Mouse (Mus musculus): ENCODE results near the gene Cox6b1. TPM values are rescaled to one million over a fixed set of nuclear protein-coding genes. Genes with fewer than 3 reads are reported as not detected.

The Cox6b1 gene
- polyA plus RNA-seq, 1 experiment, result 795 TPM

DNA sequence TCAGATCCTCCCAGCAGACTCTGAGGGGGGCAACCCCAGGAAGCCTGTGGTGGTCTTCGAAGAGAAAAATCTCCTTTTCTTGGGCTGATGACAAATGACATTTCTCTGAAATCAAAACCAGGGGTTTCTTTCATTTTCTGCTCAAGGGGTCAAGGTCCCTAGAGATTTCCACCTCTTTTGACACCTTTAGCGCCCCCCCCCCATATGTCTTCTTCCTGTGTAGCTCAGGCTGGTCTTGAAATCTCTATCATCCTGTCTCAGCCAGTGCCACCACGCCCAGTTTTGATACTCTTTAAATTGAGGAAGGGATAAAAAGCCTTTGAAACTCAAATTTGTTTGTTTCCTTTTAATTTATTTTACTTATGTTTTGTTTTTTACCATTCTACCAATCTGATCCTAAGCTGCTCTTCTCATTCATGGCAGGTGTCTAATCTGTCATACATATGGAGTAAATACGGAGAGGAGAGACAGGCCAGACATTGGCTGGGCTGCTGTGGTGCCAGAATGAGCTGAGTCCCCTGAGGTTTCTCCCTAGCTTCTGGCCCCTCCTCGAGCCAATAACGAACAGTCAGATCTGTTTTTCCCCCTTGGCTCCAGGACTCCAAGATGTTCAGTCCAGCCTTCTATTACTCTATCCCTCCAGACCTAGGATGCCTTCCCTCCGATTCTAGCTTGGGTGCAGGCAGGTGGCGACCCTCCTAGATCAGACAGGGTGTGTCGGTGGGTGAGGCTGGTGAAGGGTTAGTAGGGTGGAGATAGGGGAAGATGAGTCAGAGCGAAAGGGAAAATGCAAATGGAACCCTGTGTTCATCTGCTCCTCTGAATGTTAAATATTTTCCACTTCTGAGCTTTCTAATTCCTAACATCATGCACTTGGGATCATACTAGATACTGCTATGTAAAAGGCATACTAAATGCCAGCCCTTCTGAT is 32.1 kb downstream of the Cox6b1 start:
- no peaks in the 10 kb centered on the region for H3K79me3 ChIP-seq (ENCODE audit: low read depth)
- H3K27me3 ChIP-seq (ENCODE audit: control insufficient read depth, insufficient read depth, insufficient read length), result peaks cover 33% of the 10 kb centered on the region
- no peaks in the 10 kb centered on the region for H3K36me3 ChIP-seq (ENCODE audit: control insufficient read depth, insufficient read depth)
- no peaks in the 10 kb centered on the region for H3K79me2 ChIP-seq (ENCODE audit: control insufficient read depth, insufficient read depth)
- no peak for TF ChIP-seq CEBPB (IDR thresholded peaks at IDR 0.05; ENCODE audit: low read depth)
- TF ChIP-seq CTCF (IDR thresholded peaks at IDR 0.05; ENCODE audit: control insufficient read depth, insufficient read depth, insufficient read length), result no peak
- TF ChIP-seq MYOG (IDR thresholded peaks at IDR 0.05; ENCODE audit: control insufficient read depth, extremely low read depth, insufficient read length), result no peak
- no peak for TF ChIP-seq MYOD1 (IDR thresholded peaks at IDR 0.05; ENCODE audit: control insufficient read depth, insufficient read length, low read depth)
- TF ChIP-seq FOSL1 (IDR thresholded peaks at IDR 0.05; ENCODE audit: insufficient read depth, low read length, poor library complexity, severe bottlenecking), result no peak
- TF ChIP-seq USF1 (IDR thresholded peaks at IDR 0.05; ENCODE audit: low read depth), result no peak
- no peak for TF ChIP-seq MAX (IDR thresholded peaks at IDR 0.05)
- H3ac ChIP-seq (ENCODE audit: control insufficient read depth, insufficient read length, low read depth), result no peak overlapping the region
- H3K4me3 ChIP-seq (ENCODE audit: insufficient read depth, poor library complexity, severe bottlenecking), result no peak overlapping the region

DNA sequence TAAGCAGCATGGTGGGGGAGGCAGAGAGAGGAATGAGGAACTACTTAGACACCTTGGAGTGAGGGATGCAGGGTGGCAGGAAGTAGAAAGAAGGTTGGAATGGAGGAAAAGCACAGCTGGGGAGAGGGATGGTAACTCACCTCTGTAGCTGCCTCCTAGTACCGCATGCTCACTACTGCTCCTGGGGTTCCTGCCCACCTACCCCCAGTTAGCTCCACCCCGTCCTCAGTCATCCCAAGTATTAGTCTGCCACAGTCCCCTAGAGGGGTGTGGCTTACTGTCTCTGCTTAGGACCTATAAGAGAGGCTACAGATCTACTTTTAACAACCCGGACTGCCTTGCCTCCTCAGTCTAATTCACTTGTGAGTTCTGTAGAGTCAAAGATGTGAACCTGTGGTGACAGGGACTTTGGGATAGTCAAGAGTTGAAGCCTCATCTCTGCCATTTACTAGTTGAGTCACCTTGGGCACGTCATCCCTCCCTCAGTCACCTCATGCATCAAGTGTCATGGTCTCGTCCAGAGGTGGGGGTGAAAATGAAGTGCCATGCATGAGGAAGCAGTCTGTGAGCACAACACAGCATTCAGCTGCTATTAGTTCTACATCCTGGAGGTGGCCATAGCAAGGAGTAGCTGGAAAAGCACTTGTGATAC is 33.1 kb downstream of the Cox6b1 start:
- Histone ChIP-seq H3K79me2 (ENCODE audit: control insufficient read depth, insufficient read depth) (peaks cover 6% of the 10 kb centered on the region), H3K4me3 (ENCODE audit: insufficient read depth, poor library complexity, severe bottlenecking) (no peak overlapping the region)

DNA sequence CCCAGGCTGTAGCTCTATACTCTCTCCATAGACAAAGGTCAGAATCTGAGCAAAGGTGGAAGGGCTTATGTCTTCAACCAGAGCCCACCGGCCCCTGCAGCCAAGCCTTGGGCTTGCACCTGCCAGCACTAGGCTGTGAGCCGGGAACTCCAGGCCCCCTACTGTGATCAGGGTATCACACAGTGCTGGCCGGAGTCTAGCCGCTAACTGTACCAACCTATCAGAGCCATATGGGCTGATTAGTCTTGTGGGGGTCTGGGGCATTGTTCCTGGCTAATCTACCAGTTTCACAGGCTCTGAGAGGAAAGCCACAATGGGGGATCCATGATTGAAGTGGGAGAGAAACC is 34.4 kb downstream of the Cox6b1 start:
- H3K79me3 ChIP-seq (ENCODE audit: low read depth), result peaks cover 16% of the 10 kb centered on the region
- peaks cover 19% of the 10 kb centered on the region for H3K79me2 ChIP-seq (ENCODE audit: control insufficient read depth, insufficient read depth)
- TF ChIP-seq MAX (IDR thresholded peaks at IDR 0.05) (no peak), MYOG (IDR thresholded peaks at IDR 0.05; ENCODE audit: control insufficient read depth, extremely low read depth, insufficient read length) (no peak), CTCF (IDR thresholded peaks at IDR 0.05; ENCODE audit: control insufficient read depth, insufficient read depth, insufficient read length) (no peak), FOSL1 (IDR thresholded peaks at IDR 0.05; ENCODE audit: insufficient read depth, low read length, poor library complexity, severe bottlenecking) (no peak), MYOD1 (IDR thresholded peaks at IDR 0.05; ENCODE audit: control insufficient read depth, insufficient read length, low read depth) (no peak), USF1 (IDR thresholded peaks at IDR 0.05; ENCODE audit: low read depth) (no peak), CEBPB (IDR thresholded peaks at IDR 0.05; ENCODE audit: low read depth) (no peak)
- no peaks in the 10 kb centered on the region for H3K36me3 ChIP-seq (ENCODE audit: control insufficient read depth, insufficient read depth)
- peaks cover 11% of the 10 kb centered on the region for H3K27me3 ChIP-seq (ENCODE audit: control insufficient read depth, insufficient read depth, insufficient read length)
- H3K4me3 ChIP-seq (ENCODE audit: insufficient read depth, poor library complexity, severe bottlenecking), result no peak overlapping the region
- no peak overlapping the region for H3ac ChIP-seq (ENCODE audit: control insufficient read depth, insufficient read length, low read depth)

More for the DNA sequence above, 33.1 kb downstream of the Cox6b1 start:
- Histone ChIP-seq H3K27me3 (ENCODE audit: control insufficient read depth, insufficient read depth, insufficient read length) (peaks cover 24% of the 10 kb centered on the region), H3K36me3 (ENCODE audit: control insufficient read depth, insufficient read depth) (no peaks in the 10 kb centered on the region), H3ac (ENCODE audit: control insufficient read depth, insufficient read length, low read depth) (no peak overlapping the region), H3K79me3 (ENCODE audit: low read depth) (peaks cover 3% of the 10 kb centered on the region)
- TF ChIP-seq CEBPB (IDR thresholded peaks at IDR 0.05; ENCODE audit: low read depth) (no peak), FOSL1 (IDR thresholded peaks at IDR 0.05; ENCODE audit: insufficient read depth, low read length, poor library complexity, severe bottlenecking) (no peak), CTCF (IDR thresholded peaks at IDR 0.05; ENCODE audit: control insufficient read depth, insufficient read depth, insufficient read length) (no peak), MYOD1 (IDR thresholded peaks at IDR 0.05; ENCODE audit: control insufficient read depth, insufficient read length, low read depth) (no peak), USF1 (IDR thresholded peaks at IDR 0.05; ENCODE audit: low read depth) (no peak), MYOG (IDR thresholded peaks at IDR 0.05; ENCODE audit: control insufficient read depth, extremely low read depth, insufficient read length) (no peak), MAX (IDR thresholded peaks at IDR 0.05) (no peak)

DNA sequence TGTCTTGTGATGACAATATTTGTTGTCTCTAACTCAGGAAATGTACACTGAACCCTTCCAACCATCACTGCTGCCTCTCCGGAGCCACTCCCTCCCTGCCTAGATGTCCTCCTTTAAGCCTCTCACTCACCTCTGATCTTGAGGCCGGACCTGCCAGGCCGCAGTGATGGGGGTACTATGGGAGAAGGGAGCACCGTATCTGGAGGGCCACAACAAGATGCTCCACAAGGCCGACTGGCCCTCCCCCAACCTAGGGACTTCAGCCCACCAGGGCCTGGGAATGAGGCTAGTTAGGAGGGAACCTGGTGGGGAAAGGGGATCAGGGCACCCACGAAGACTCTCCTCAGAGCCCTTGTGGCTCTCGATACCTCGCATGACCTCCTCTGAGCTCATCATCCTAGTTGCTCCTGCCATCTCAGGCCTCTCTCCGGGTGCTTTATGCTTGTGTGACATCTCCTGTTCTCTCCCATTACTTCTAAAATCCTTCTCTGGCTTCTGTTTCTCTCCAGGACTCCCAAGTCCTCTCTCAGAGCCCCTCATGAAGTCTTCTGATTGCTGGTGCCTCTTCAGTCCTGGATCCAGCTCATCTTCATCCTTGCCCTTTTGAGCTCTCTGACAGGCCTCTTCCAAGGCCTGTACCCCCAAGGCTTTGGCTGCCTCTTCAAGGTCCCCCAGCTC is 34.9 kb downstream of the Cox6b1 start:
- H3K27me3 ChIP-seq (ENCODE audit: control insufficient read depth, insufficient read depth, insufficient read length), result peaks cover 11% of the 10 kb centered on the region
- H3ac ChIP-seq (ENCODE audit: control insufficient read depth, insufficient read length, low read depth), result no peak overlapping the region
- H3K79me3 ChIP-seq (ENCODE audit: low read depth), result peaks cover 19% of the 10 kb centered on the region
- H3K36me3 ChIP-seq (ENCODE audit: control insufficient read depth, insufficient read depth), result peaks cover 3% of the 10 kb centered on the region
- TF ChIP-seq MYOD1 (IDR thresholded peaks at IDR 0.05; ENCODE audit: control insufficient read depth, insufficient read length, low read depth) (no peak), FOSL1 (IDR thresholded peaks at IDR 0.05; ENCODE audit: insufficient read depth, low read length, poor library complexity, severe bottlenecking) (no peak), MAX (IDR thresholded peaks at IDR 0.05) (no peak), CEBPB (IDR thresholded peaks at IDR 0.05; ENCODE audit: low read depth) (no peak), USF1 (IDR thresholded peaks at IDR 0.05; ENCODE audit: low read depth) (no peak), CTCF (IDR thresholded peaks at IDR 0.05; ENCODE audit: control insufficient read depth, insufficient read depth, insufficient read length) (no peak), MYOG (IDR thresholded peaks at IDR 0.05; ENCODE audit: control insufficient read depth, extremely low read depth, insufficient read length) (no peak)
- H3K79me2 ChIP-seq (ENCODE audit: control insufficient read depth, insufficient read depth), result peaks cover 24% of the 10 kb centered on the region
- H3K4me3 ChIP-seq (ENCODE audit: insufficient read depth, poor library complexity, severe bottlenecking), result no peak overlapping the region
